Mouse (Mus musculus): ENCODE data around the gene Nt5e. TPM values are rescaled to one million over a fixed set of nuclear protein-coding genes. Genes with fewer than 3 reads are reported as not detected.
A peak's percentile ranks its signal among the peaks of the same experiment; 100 is the strongest.

The Nt5e gene
- polyA plus RNA-seq, 1 experiment from 2014 or later: 0.48 TPM

GRCm38 (mm10) chr9:88380542-88380941, 53.5 kb downstream of the Nt5e start:
- Histone ChIP-seq H3K4me1 (ENCODE audit: control insufficient read depth, insufficient read depth, low read length) (no peaks in the 10 kb centered on the region), H3K4me2 (ENCODE audit: low read length) (no peak overlapping the region), H3K27ac (ENCODE audit: low read depth, low read length) (no peak overlapping the region), H3K9me3 (replicated peaks; ENCODE audit: control insufficient read depth, low read length) (no peaks in the 10 kb centered on the region), H3K36me3 (ENCODE audit: control insufficient read depth, insufficient read depth, low read length) (peaks cover 26% of the 10 kb centered on the region), H3K27me3 (replicated peaks; ENCODE audit: control insufficient read depth, insufficient read depth, low read length) (no peaks in the 10 kb centered on the region), H3K9ac (ENCODE audit: low read length) (no peak overlapping the region), H3K4me3 (ENCODE audit: low read depth, low read length) (no peak overlapping the region)
- WGBS: 87% methylated on average over 1 of the region's 1 CpGs
- ATAC-seq (no peak), DNase-seq (ENCODE audit: low spot score) (no peak)

GRCm38 (mm10) chr9:88388826-88389225, 61.8 kb downstream of the Nt5e start:
- no peak overlapping the region for H3K4me2 ChIP-seq (ENCODE audit: low read length)
- peaks cover 23% of the 10 kb centered on the region for H3K36me3 ChIP-seq (ENCODE audit: control insufficient read depth, insufficient read depth, low read length)
- no peak overlapping the region for H3K27ac ChIP-seq (ENCODE audit: low read depth, low read length)
- no peaks in the 10 kb centered on the region for H3K9me3 ChIP-seq (replicated peaks; ENCODE audit: control insufficient read depth, low read length)
- no peak overlapping the region for H3K9ac ChIP-seq (ENCODE audit: low read length)
- DNase-seq (ENCODE audit: low spot score) (no peak), ATAC-seq (no peak)
- H3K4me1 ChIP-seq (ENCODE audit: control insufficient read depth, insufficient read depth, low read length): no peaks in the 10 kb centered on the region
- H3K27me3 ChIP-seq (replicated peaks; ENCODE audit: control insufficient read depth, insufficient read depth, low read length): no peaks in the 10 kb centered on the region
- WGBS: 58% methylated on average over 5 of the region's 5 CpGs
- no peak overlapping the region for H3K4me3 ChIP-seq (ENCODE audit: low read depth, low read length)

GRCm38 (mm10) chr9:88394852-88395251, 67.9 kb downstream of the Nt5e start:
- Histone ChIP-seq H3K36me3 (ENCODE audit: control insufficient read depth, insufficient read depth, low read length) (peaks cover 18% of the 10 kb centered on the region), H3K4me2 (ENCODE audit: low read length) (no peak overlapping the region), H3K27ac (ENCODE audit: low read depth, low read length) (no peak overlapping the region), H3K27me3 (replicated peaks; ENCODE audit: control insufficient read depth, insufficient read depth, low read length) (no peaks in the 10 kb centered on the region), H3K4me3 (ENCODE audit: low read depth, low read length) (no peak overlapping the region), H3K4me1 (ENCODE audit: control insufficient read depth, insufficient read depth, low read length) (no peaks in the 10 kb centered on the region), H3K9me3 (replicated peaks; ENCODE audit: control insufficient read depth, low read length) (no peaks in the 10 kb centered on the region), H3K9ac (ENCODE audit: low read length) (no peak overlapping the region)
- WGBS: 68% methylated on average over 8 of the region's 8 CpGs
- DNase-seq (ENCODE audit: low spot score): peak; percentile 54
- ATAC-seq: 0 out of 2 replicates have a peak, but pooled peaks have one; percentile 57

- H3K27ac ChIP-seq (ENCODE audit: low read depth, low read length): no peak overlapping the region
- 81% methylated on average over 1 of the region's 1 CpGs for WGBS
- H3K4me1 ChIP-seq (ENCODE audit: control insufficient read depth, insufficient read depth, low read length): no peaks in the 10 kb centered on the region
- peaks cover 20% of the 10 kb centered on the region for H3K36me3 ChIP-seq (ENCODE audit: control insufficient read depth, insufficient read depth, low read length)
- no peak overlapping the region for H3K4me3 ChIP-seq (ENCODE audit: low read depth, low read length)
- H3K9me3 ChIP-seq (replicated peaks; ENCODE audit: control insufficient read depth, low read length): no peaks in the 10 kb centered on the region
- no peaks in the 10 kb centered on the region for H3K27me3 ChIP-seq (replicated peaks; ENCODE audit: control insufficient read depth, insufficient read depth, low read length)
- no peak overlapping the region for H3K4me2 ChIP-seq (ENCODE audit: low read length)
- no peak overlapping the region for H3K9ac ChIP-seq (ENCODE audit: low read length)
- ATAC-seq (no peak), DNase-seq (ENCODE audit: low spot score) (peak; percentile 46)
Observed at GRCm38 (mm10) chr9:88398461-88398860, 71.5 kb downstream of the Nt5e start.

- Histone ChIP-seq H3K27ac (ENCODE audit: low read depth, low read length) (no peak overlapping the region), H3K4me1 (ENCODE audit: control insufficient read depth, insufficient read depth, low read length) (no peaks in the 10 kb centered on the region), H3K9ac (ENCODE audit: low read length) (no peak overlapping the region), H3K4me2 (ENCODE audit: low read length) (no peak overlapping the region), H3K36me3 (ENCODE audit: control insufficient read depth, insufficient read depth, low read length) (peaks cover 28% of the 10 kb centered on the region), H3K4me3 (ENCODE audit: low read depth, low read length) (no peak overlapping the region), H3K9me3 (replicated peaks; ENCODE audit: control insufficient read depth, low read length) (no peaks in the 10 kb centered on the region), H3K27me3 (replicated peaks; ENCODE audit: control insufficient read depth, insufficient read depth, low read length) (no peaks in the 10 kb centered on the region)
- DNase-seq (ENCODE audit: low spot score) (no peak), ATAC-seq (no peak)
- WGBS: 87% methylated on average over 10 of the region's 10 CpGs
Observed at GRCm38 (mm10) chr9:88404088-88404487, 77.1 kb downstream of the Nt5e start.

- Histone ChIP-seq H3K4me3 (ENCODE audit: low read depth, low read length) (no peak overlapping the region), H3K27me3 (replicated peaks; ENCODE audit: control insufficient read depth, insufficient read depth, low read length) (no peaks in the 10 kb centered on the region), H3K9ac (ENCODE audit: low read length) (no peak overlapping the region), H3K4me1 (ENCODE audit: control insufficient read depth, insufficient read depth, low read length) (no peaks in the 10 kb centered on the region), H3K4me2 (ENCODE audit: low read length) (no peak overlapping the region), H3K9me3 (replicated peaks; ENCODE audit: control insufficient read depth, low read length) (no peaks in the 10 kb centered on the region), H3K36me3 (ENCODE audit: control insufficient read depth, insufficient read depth, low read length) (peaks cover 31% of the 10 kb centered on the region), H3K27ac (ENCODE audit: low read depth, low read length) (no peak overlapping the region)
- DNase-seq (ENCODE audit: low spot score) (no peak), ATAC-seq (no peak)
- WGBS: 92% methylated on average over 6 of the region's 6 CpGs
Observed at GRCm38 (mm10) chr9:88404515-88404914, 77.5 kb downstream of the Nt5e start.

- WGBS: 57% methylated on average over 2 of the region's 2 CpGs
- Histone ChIP-seq H3K4me3 (ENCODE audit: low read depth, low read length) (no peak overlapping the region), H3K36me3 (ENCODE audit: control insufficient read depth, insufficient read depth, low read length) (peaks cover 11% of the 10 kb centered on the region; the same call in 1 of the 2 replicates), H3K27me3 (replicated peaks; ENCODE audit: control insufficient read depth, insufficient read depth, low read length) (no peaks in the 10 kb centered on the region), H3K4me2 (ENCODE audit: low read length) (no peak overlapping the region), H3K9me3 (replicated peaks; ENCODE audit: control insufficient read depth, low read length) (no peaks in the 10 kb centered on the region), H3K4me1 (ENCODE audit: control insufficient read depth, insufficient read depth, low read length) (no peaks in the 10 kb centered on the region), H3K9ac (ENCODE audit: low read length) (no peak overlapping the region), H3K27ac (ENCODE audit: low read depth, low read length) (no peak overlapping the region)
- ATAC-seq (no peak), DNase-seq (ENCODE audit: low spot score) (no peak)
Observed at GRCm38 (mm10) chr9:88409978-88410377, 83.0 kb downstream of the Nt5e start.

- ATAC-seq (no peak), DNase-seq (ENCODE audit: low spot score) (no peak)
- H3K27me3 ChIP-seq (replicated peaks; ENCODE audit: control insufficient read depth, insufficient read depth, low read length): no peaks in the 10 kb centered on the region
- 44% methylated on average over 1 of the region's 1 CpGs for WGBS
- no peaks in the 10 kb centered on the region for H3K4me1 ChIP-seq (ENCODE audit: control insufficient read depth, insufficient read depth, low read length)
- peaks cover 7% of the 10 kb centered on the region; the same call in 1 of the 2 replicates for H3K36me3 ChIP-seq (ENCODE audit: control insufficient read depth, insufficient read depth, low read length)
- H3K4me3 ChIP-seq (ENCODE audit: low read depth, low read length): no peak overlapping the region
- no peak overlapping the region for H3K4me2 ChIP-seq (ENCODE audit: low read length)
- H3K9ac ChIP-seq (ENCODE audit: low read length): no peak overlapping the region
- no peak overlapping the region for H3K27ac ChIP-seq (ENCODE audit: low read depth, low read length)
- H3K9me3 ChIP-seq (replicated peaks; ENCODE audit: control insufficient read depth, low read length): no peaks in the 10 kb centered on the region
Observed at GRCm38 (mm10) chr9:88416752-88417151, 89.8 kb downstream of the Nt5e start.
